Mouse (Mus musculus) left cerebral cortex, adult 2 months (tissue): Measurements from ENCODE around the gene 1810010D01Rik. TPM values are rescaled to one million over a fixed set of nuclear protein-coding genes. Genes with fewer than 3 reads are reported as not detected.

Experiments
- DNase-seq, 2 experiments: peaks; one replicate each; pipeline ENCODE4 v3.0.0; 2021 to 2022; ENCODE audit warnings: low spot score in 2 of 2, mixed read lengths in 1 of 2; ENCODE audit errors: extremely low spot score in 1 of 2
- H3K27ac ChIP-seq: fragments of 200-600 bp; 2 replicates; pipeline ENCODE4 v1.8.1; 2022
- H3K4me3 ChIP-seq: fragments of 200-600 bp; 2 replicates; pipeline ENCODE4 v1.8.1; 2022
- CTCF ChIP-seq: fragments of 200-600 bp; IDR thresholded peaks from 2 replicates; pipeline ENCODE4 v1.8.1; 2022; ENCODE audit warnings: antibody characterized with exemption, mild to moderate bottlenecking, moderate library complexity
- intact Hi-C: fragments of 180-260 bp; cut with DNase I; formaldehyde crosslinking; loops from one replicate; pipeline ENCODE4 v1.15.1; 2025
- total RNA-seq, 2 experiments: library from RNA; stranded (reverse); gene quantifications; 2 replicates each; pipeline ENCODE4 v1.2.3; 2021

Gene 1810010D01Rik
- total RNA-seq, 2 experiments from 2014 or later, result 1.2 to 1.8 TPM

- Histone ChIP-seq H3K4me3 (no peak overlapping the region), H3K27ac (no peak overlapping the region)
- TF ChIP-seq CTCF, result no peak
- no peak for DNase-seq
- intact Hi-C loops, result no loop called here
Measured at GRCm38 (mm10) chr7:145190520-145190919, 17.4 kb downstream of the 1810010D01Rik start.

GRCm38 (mm10) chr7:145189342-145189741, 18.6 kb downstream of the 1810010D01Rik start:
- DNase-seq, result no peak
- intact Hi-C loops, result no loop called here
- TF ChIP-seq CTCF, result no peak

GRCm38 (mm10) chr7:145187802-145188201, 20.1 kb downstream of the 1810010D01Rik start:
- no peak for DNase-seq
- TF ChIP-seq CTCF, result no peak
- no peak overlapping the region for H3K4me3 ChIP-seq
- H3K27ac ChIP-seq, result no peak overlapping the region
- intact Hi-C loops, result no loop called here

More at GRCm38 (mm10) chr7:145189342-145189741, 18.6 kb downstream of the 1810010D01Rik start:
- H3K27ac ChIP-seq, result no peak overlapping the region
- no peak overlapping the region for H3K4me3 ChIP-seq

- DNase-seq, result no peak
- intact Hi-C loops, result no loop called here
- no peak overlapping the region for H3K27ac ChIP-seq
- no peak for TF ChIP-seq CTCF
- no peak overlapping the region for H3K4me3 ChIP-seq
Measured at GRCm38 (mm10) chr7:145182388-145182787, 25.5 kb downstream of the 1810010D01Rik start.

- DNase-seq, result no peak
- Histone ChIP-seq H3K27ac (no peak overlapping the region), H3K4me3 (no peak overlapping the region)
- no peak for TF ChIP-seq CTCF
- intact Hi-C loops, result no loop called here
Measured at GRCm38 (mm10) chr7:145181376-145182034, 26.4 kb downstream of the 1810010D01Rik start.

GRCm38 (mm10) chr7:145179691-145180091, 28.2 kb downstream of the 1810010D01Rik start:
- H3K27ac ChIP-seq, result no peak overlapping the region
- DNase-seq, result no peak
- intact Hi-C loops, result no loop called here
- TF ChIP-seq CTCF, result no peak
- no peak overlapping the region for H3K4me3 ChIP-seq

GRCm38 (mm10) chr7:145176750-145177589, 30.9 kb downstream of the 1810010D01Rik start:
- intact Hi-C loops, result no loop called here
- Histone ChIP-seq H3K4me3 (no peak overlapping the region), H3K27ac (no peak overlapping the region)
- TF ChIP-seq CTCF, result no peak
- no peak for DNase-seq

DNA sequence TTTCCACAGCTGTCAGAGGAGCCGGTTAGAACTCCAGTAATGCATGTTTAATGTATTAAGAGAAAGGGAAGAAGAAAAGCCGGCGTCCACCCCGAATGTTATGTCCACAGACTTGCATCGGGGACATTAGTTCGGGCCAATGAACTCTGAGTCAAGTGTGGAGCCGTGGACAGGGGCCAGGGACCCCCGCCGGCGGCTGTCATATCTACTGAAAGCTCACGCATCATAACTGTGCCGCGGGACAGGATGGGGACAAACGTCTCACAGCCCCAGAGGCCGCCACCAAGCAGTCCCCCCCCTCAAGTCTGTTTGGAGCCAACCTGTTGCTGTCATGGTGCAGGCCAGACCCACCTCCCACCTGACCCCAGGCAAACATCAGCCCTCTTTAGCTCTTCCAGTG, 34.4 kb downstream of the 1810010D01Rik start:
- DNase-seq, result no peak
- TF ChIP-seq CTCF, result no peak
- intact Hi-C loops, result no loop called here
- Histone ChIP-seq H3K4me3 (no peak overlapping the region), H3K27ac (no peak overlapping the region)

- Histone ChIP-seq H3K4me3 (no peak overlapping the region), H3K27ac (no peak overlapping the region)
- no peak for DNase-seq
- intact Hi-C loops, result no loop called here
- TF ChIP-seq CTCF, result no peak; the same call in none of the 2 replicates
Measured at GRCm38 (mm10) chr7:145173116-145173515, 34.8 kb downstream of the 1810010D01Rik start.

- no peak overlapping the region for H3K27ac ChIP-seq
Measured at GRCm38 (mm10) chr7:145169703-145170102, 38.2 kb downstream of the 1810010D01Rik start.

DNA sequence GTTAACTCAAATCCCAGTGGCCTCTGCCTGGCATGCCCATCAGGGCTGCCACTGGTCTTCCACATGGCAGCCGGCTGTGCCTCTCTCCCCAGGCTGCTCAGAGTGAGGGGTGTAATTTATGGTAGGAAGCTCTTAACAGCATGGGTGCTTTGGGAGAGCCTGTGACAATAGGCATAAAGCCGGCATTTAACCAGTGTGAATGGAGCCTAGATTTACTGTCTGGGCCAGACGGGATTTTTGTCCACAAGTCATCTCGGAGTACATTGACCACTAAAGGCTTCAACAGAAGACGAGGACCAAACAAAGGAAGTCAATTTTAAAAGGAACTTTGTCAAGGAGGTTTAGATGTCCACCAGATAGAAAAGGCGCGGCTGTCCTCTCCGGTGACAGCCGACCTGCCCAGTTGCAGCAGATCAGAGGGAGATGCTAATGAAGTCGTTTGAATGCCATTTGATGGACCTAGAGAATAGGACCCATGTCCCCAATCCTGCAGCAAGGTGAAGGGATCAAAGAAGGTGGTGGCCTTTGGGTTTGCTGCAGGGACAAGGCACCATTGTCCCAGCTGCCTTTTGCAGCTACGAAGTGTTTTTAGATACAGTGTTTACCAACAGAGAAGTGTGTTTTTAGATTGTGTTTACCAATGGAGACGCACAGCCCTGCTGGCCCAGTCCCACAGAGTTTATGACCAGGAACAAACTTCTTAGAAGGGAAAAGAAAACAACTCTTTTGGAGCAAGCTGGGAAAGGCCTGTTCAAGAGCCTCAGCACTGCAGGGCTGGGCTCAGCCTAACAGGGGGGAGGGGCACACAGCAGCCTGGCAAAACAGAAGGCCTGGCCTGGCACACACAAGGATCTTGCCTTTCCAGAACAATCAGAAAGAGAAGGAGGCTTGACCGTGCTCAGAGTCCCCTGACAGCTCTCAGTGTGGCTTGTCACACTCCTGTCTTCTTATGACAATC, 48.4 kb downstream of the 1810010D01Rik start:
- intact Hi-C loops, result no loop called here
- DNase-seq, result no peak
- no peak for TF ChIP-seq CTCF

More at GRCm38 (mm10) chr7:145169703-145170102, 38.2 kb downstream of the 1810010D01Rik start:
- DNase-seq, result no peak
- intact Hi-C loops, result no loop called here
- TF ChIP-seq CTCF, result no peak
- no peak overlapping the region for H3K4me3 ChIP-seq

More for the DNA sequence above, 48.4 kb downstream of the 1810010D01Rik start:
- Histone ChIP-seq H3K27ac (no peak overlapping the region), H3K4me3 (no peak overlapping the region)

Other genes starting within 250 kb of the 1810010D01Rik start
- 1 to 10 TPM; 5.3 to 6.8 TPM for gene Tpcn2, start 75.9 kb upstream of the 1810010D01Rik start, total RNA-seq
- gene Mrgprf, start 92.7 kb upstream of the 1810010D01Rik start, total RNA-seq, result 1 to 10 TPM; 1.8 to 2.5 TPM
- gene Mrgprd, start 106.7 kb upstream of the 1810010D01Rik start, total RNA-seq, result not detected